Mouse (Mus musculus) megakaryocyte, embryonic 14.5 days (primary cell): Measurements from ENCODE around the gene Adgrb2.

Experiments used
- FLI1 ChIP-seq: IDR thresholded peaks from 2 replicates; pipeline ENCODE4 v1.6.1; 2012; ENCODE audit warnings: low read length, inconsistent platforms, mixed read lengths
- GATA1 ChIP-seq: IDR thresholded peaks from 3 replicates; pipeline ENCODE4 v1.6.1; 2012; ENCODE audit warnings: mixed read lengths, low read length, inconsistent platforms, borderline replicate concordance

- TF ChIP-seq GATA1 (no peak), FLI1 (no peak)
These were observed 1.6 kb upstream of the Adgrb2 start for GRCm38 (mm10) chr4:129983046-129983445.
